Mouse (Mus musculus): ENCODE results near the gene Bcl7a.

- TF ChIP-seq GATA1 (IDR thresholded peaks at IDR 0.05; ENCODE audit: low read length): no peak
- no peak for TF ChIP-seq TAL1 (IDR thresholded peaks at IDR 0.05; ENCODE audit: low read length)
Measured at GRCm38 (mm10) chr5:123382686-123383085, 39.1 kb downstream of the Bcl7a start.
